Mouse (Mus musculus): ENCODE measurements around the gene Ostm1.

DNA sequence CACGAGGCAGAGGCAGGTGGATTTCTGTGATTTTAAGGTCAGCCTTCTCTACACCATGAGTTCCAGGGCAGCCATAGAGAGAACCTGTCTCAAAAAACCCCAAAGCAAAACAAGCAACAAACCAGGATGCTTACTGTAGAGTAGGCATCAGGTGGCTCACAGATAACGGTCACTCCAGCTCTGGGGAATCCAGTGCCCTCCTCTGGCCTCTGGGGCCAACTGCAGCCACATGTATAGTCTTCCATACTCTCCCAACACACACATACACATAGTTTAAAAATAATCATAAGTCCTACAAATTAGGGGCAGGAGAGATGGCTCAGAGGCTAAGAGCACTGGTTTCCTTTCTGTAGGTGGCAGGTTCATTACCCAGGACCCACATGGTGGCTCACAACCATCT is 109.9 kb downstream of the Ostm1 start:
- TF ChIP-seq POLR2A (IDR thresholded peaks at IDR 0.05; ENCODE audit: insufficient read length, low read depth) = no peak
- TF ChIP-seq MYOG (IDR thresholded peaks at IDR 0.05; ENCODE audit: control insufficient read depth in 1 of 3, insufficient read depth in 1 of 3, insufficient read length in 2 of 3, low read depth in 2 of 3) = no peak

Data from myocyte (in vitro differentiated cells).